Mouse (Mus musculus) frontal cortex, postnatal 10 days (tissue): ENCODE measurements around the gene Efcab2.
"Not testable (repeated sequence)": the region's sequence is repeated elsewhere in the genome, so short reads cannot be mapped to it uniquely, and the experiment has no call there.

ENCODE experiments used
- DNase-seq, 2 experiments: peaks; one replicate each; pipeline ENCODE4 v3.0.0; 2022; ENCODE audit warnings: low spot score in 2 of 2, mixed read lengths in 1 of 2

The Efcab2 gene

GRCm38 (mm10) chr1:178401960-178402359, 3.9 kb upstream of the Efcab2 start:
- DNase-seq, result no peak

GRCm38 (mm10) chr1:178405445-178405911, 407 bp upstream of the Efcab2 start:
- DNase-seq, result peak; percentile 52 to 69

GRCm38 (mm10) chr1:178406765-178407645, 1.1 kb downstream of the Efcab2 start:
- no peak for DNase-seq

GRCm38 (mm10) chr1:178407651-178408050, 1.8 kb downstream of the Efcab2 start:
- no peak for DNase-seq

GRCm38 (mm10) chr1:178408901-178409361, 3.0 kb downstream of the Efcab2 start:
- no peak for DNase-seq

GRCm38 (mm10) chr1:178413367-178413766, 7.5 kb downstream of the Efcab2 start:
- not testable (repeated sequence) for DNase-seq

GRCm38 (mm10) chr1:178419608-178420007, 13.7 kb downstream of the Efcab2 start:
- no peak for DNase-seq

- no peak for DNase-seq
Observed at GRCm38 (mm10) chr1:178423662-178424061, 17.8 kb downstream of the Efcab2 start.

- DNase-seq, result no peak
Observed at GRCm38 (mm10) chr1:178431619-178432444, 25.9 kb downstream of the Efcab2 start.

GRCm38 (mm10) chr1:178433619-178434018, 27.7 kb downstream of the Efcab2 start:
- no peak for DNase-seq

- no peak for DNase-seq
Observed at GRCm38 (mm10) chr1:178444407-178444806, 38.5 kb downstream of the Efcab2 start.

- DNase-seq, result no peak
Observed at GRCm38 (mm10) chr1:178447036-178447435, 41.2 kb downstream of the Efcab2 start.

- DNase-seq, result no peak
Observed at GRCm38 (mm10) chr1:178448271-178448744, 42.4 kb downstream of the Efcab2 start.

- peak; percentile 43 to 64 for DNase-seq
Observed at GRCm38 (mm10) chr1:178449172-178449571, 43.3 kb downstream of the Efcab2 start.

GRCm38 (mm10) chr1:178449933-178450332, 44.0 kb downstream of the Efcab2 start:
- DNase-seq, result no peak

- no peak for DNase-seq
Observed at GRCm38 (mm10) chr1:178454125-178454524, 48.2 kb downstream of the Efcab2 start.

GRCm38 (mm10) chr1:178455120-178455519, 49.2 kb downstream of the Efcab2 start:
- DNase-seq, result no peak

- DNase-seq, result no peak
Observed at GRCm38 (mm10) chr1:178458029-178458428, 52.1 kb downstream of the Efcab2 start.

- DNase-seq, result peak; percentile 69 to 84
Observed at GRCm38 (mm10) chr1:178463712-178464111, 57.8 kb downstream of the Efcab2 start.

- DNase-seq, result no peak
Observed at GRCm38 (mm10) chr1:178464140-178464539, 58.3 kb downstream of the Efcab2 start.

- no peak for DNase-seq
Observed at GRCm38 (mm10) chr1:178467594-178467993, 61.7 kb downstream of the Efcab2 start.

GRCm38 (mm10) chr1:178468280-178468679, 62.4 kb downstream of the Efcab2 start:
- DNase-seq, result no peak
